Mouse (Mus musculus) embryonic facial prominence, embryonic 12.5 days (tissue): Measurements from ENCODE around the gene Ltbp3. TPM values are rescaled to one million over a fixed set of nuclear protein-coding genes. Genes with fewer than 3 reads are reported as not detected.

Experiments used
- ATAC-seq: fragments of 200-750 bp; cut with Nextera tagmentation; 2 replicates; pipeline ENCODE4 v1.8.0; 2017; ENCODE audit not compliant: insufficient number of reproducible peaks, insufficient read depth, low FRiP score, low TSS enrichment
- H3K27ac ChIP-seq: fragments of 300-500 bp; sonication (generic); 2 replicates; pipeline ENCODE4 v1.5.1; 2016; ENCODE audit warnings: mild to moderate bottlenecking
- H3K27me3 ChIP-seq: fragments of 300-500 bp; sonication (generic); 2 replicates; pipeline ENCODE4 v1.6.1; 2016; ENCODE audit warnings: mild to moderate bottlenecking, moderate library complexity
- H3K36me3 ChIP-seq: fragments of 300-500 bp; sonication (generic); 2 replicates; pipeline ENCODE4 v1.6.1; 2016; ENCODE audit warnings: mild to moderate bottlenecking
- H3K4me1 ChIP-seq: fragments of 300-500 bp; sonication (generic); 2 replicates; pipeline ENCODE4 v1.6.1; 2016
- H3K4me2 ChIP-seq: fragments of 300-500 bp; sonication (generic); replicated peaks from 2 replicates; pipeline ENCODE4 v1.6.1; 2016; ENCODE audit warnings: mild to moderate bottlenecking, moderate library complexity
- H3K4me3 ChIP-seq: fragments of 300-500 bp; sonication (generic); 2 replicates; pipeline ENCODE4 v1.5.1; 2016; ENCODE audit warnings: mild to moderate bottlenecking
- H3K9ac ChIP-seq: fragments of 300-500 bp; sonication (generic); 2 replicates; pipeline ENCODE4 v1.6.1; 2016; ENCODE audit warnings: mild to moderate bottlenecking, moderate library complexity
- H3K9me3 ChIP-seq: fragments of 300-500 bp; sonication (generic); 2 replicates; pipeline ENCODE4 v1.6.1; 2016; ENCODE audit warnings: mild to moderate bottlenecking, moderate library complexity
- WGBS: fragments of 180-500 bp; shearing (Covaris S2); methylation state at CpG from one replicate; pipeline ENCODE4 v1.1.7; 2016; 5-methylcytosine and 5-hydroxymethylcytosine counted together
- polyA plus RNA-seq: library from polyadenylated mRNA; unstranded; fragments of >200 nt; fragmentation: Nextera tagmentation; extraction: Ambion mirVana; gene quantifications from 2 replicates; pipeline ENCODE4 v1.2.1, GENCODE M21; 2016

The Ltbp3 gene
- polyA plus RNA-seq, 1 experiment from 2014 or later = 25.3 TPM

DNA sequence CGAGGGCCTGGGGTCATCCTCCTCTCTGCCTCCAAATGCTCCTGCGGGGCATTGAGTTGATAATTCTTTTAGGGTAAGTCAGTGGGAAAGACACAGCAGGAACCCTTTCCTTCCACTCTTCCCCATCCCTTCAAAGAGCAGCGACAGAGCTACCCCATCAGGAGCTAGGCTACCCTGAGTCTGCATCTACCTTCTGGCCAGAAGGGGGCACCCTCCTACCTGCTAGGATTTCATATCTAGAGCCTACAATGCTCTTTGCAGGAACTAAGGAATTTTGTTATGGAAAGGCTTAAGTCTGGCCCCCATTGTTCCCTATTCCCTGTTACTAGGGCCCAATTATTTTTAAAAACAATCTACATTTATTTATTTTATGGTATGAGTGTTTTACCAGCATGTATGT, 29.5 kb upstream of the Ltbp3 start:
- no peaks in the 10 kb centered on the region for H3K27me3 ChIP-seq
- 20% methylated on average over 3 of the region's 3 CpGs for WGBS
- no peak overlapping the region for H3K9ac ChIP-seq

DNA sequence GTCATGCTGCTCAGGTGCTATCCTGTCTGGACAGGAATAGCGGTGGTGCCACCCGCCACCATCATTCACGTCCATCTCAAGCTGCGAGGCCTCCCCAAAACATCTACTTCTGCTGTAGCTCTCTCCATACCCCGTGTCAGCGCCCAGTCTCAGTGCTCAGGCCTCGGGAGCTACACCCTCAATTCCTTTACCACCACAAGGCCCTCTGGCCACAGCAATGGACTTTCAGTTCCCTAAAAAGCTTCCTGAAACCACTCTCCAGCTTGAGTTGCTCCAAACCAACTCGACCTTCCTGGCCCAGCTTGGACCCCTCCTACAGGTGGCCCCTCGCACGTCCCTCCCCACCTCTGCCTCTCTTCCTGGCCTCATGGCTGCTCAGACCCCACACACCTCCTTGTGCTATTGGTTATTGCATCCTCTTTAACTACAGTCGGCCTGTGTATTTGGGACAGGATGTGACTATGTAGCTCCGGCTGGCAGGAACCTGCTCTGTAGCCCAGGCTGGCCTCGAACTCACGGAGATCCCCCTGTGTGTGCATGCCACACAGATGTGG, 28.7 kb upstream of the Ltbp3 start:
- 88% methylated on average over 14 of the region's 14 CpGs for WGBS
- Histone ChIP-seq H3K36me3 (peaks cover 52% of the 10 kb centered on the region), H3K27ac (no peak overlapping the region), H3K4me3 (no peak overlapping the region), H3K9ac (no peak overlapping the region), H3K4me1 (peaks cover 19% of the 10 kb centered on the region), H3K9me3 (no peaks in the 10 kb centered on the region), H3K27me3 (no peaks in the 10 kb centered on the region), H3K4me2 (no peak overlapping the region)
- no peak for ATAC-seq

More for the DNA sequence above, 29.5 kb upstream of the Ltbp3 start:
- H3K4me3 ChIP-seq = no peak overlapping the region
- peaks cover 57% of the 10 kb centered on the region for H3K36me3 ChIP-seq
- no peaks in the 10 kb centered on the region for H3K9me3 ChIP-seq
- no peak for ATAC-seq
- no peak overlapping the region for H3K27ac ChIP-seq
- H3K4me1 ChIP-seq = peaks cover 14% of the 10 kb centered on the region
- H3K4me2 ChIP-seq = no peak overlapping the region

DNA sequence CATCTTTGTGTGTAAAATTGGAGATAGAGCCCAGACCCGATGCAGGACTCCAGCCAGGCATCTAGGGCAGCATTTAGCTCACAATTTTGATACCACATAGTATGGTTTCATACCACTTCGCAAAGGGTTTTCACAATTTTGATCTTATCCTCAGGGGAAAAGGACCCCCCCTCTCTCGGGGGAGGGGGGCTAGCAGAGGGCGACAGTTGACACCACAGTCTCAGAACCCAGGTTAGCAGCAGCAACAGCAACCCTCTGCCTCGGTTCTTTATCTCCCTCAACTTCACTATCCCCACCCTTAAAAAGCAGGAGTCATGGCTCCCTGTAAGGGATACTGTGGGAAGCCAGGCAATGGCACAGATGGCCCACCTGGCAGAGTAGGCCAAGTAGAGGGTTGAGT, 27.4 kb upstream of the Ltbp3 start:
- Histone ChIP-seq H3K27ac (peak overlapping the region; percentile 51), H3K4me3 (no peak overlapping the region), H3K9ac (no peak overlapping the region), H3K4me2 (no peak overlapping the region), H3K27me3 (no peaks in the 10 kb centered on the region), H3K36me3 (peaks cover 44% of the 10 kb centered on the region), H3K9me3 (no peaks in the 10 kb centered on the region), H3K4me1 (peaks cover 19% of the 10 kb centered on the region)
- ATAC-seq = no peak
- WGBS = 61% methylated on average over 5 of the region's 5 CpGs

DNA sequence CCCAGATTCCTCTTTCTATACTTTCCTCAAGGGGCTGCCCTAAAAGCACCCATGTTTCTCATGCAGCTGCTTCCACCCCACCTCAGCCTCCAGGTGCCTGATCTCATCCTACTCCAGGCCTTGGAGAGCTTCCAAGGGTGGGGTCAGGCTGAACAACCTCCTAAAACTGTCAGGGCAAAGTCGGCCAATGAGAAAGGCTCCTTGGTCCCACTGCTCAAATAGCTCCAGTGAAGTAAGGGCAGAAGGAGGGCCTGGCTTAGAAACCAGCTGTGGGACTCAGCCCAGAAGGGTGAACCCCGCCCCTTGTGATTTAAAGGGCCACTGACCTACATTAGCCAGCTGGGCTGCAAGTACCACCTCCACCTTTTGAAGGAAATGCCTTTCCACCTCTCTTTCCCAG, 27.0 kb upstream of the Ltbp3 start:
- Histone ChIP-seq H3K4me2 (no peak overlapping the region), H3K36me3 (peaks cover 44% of the 10 kb centered on the region), H3K27me3 (no peaks in the 10 kb centered on the region), H3K4me1 (peaks cover 19% of the 10 kb centered on the region), H3K4me3 (no peak overlapping the region), H3K27ac (peak overlapping the region; percentile 51), H3K9ac (peak overlapping the region; percentile 4; the same call in 1 of the 2 replicates), H3K9me3 (no peaks in the 10 kb centered on the region)
- 11% methylated on average over 2 of the region's 2 CpGs for WGBS
- no peak for ATAC-seq

DNA sequence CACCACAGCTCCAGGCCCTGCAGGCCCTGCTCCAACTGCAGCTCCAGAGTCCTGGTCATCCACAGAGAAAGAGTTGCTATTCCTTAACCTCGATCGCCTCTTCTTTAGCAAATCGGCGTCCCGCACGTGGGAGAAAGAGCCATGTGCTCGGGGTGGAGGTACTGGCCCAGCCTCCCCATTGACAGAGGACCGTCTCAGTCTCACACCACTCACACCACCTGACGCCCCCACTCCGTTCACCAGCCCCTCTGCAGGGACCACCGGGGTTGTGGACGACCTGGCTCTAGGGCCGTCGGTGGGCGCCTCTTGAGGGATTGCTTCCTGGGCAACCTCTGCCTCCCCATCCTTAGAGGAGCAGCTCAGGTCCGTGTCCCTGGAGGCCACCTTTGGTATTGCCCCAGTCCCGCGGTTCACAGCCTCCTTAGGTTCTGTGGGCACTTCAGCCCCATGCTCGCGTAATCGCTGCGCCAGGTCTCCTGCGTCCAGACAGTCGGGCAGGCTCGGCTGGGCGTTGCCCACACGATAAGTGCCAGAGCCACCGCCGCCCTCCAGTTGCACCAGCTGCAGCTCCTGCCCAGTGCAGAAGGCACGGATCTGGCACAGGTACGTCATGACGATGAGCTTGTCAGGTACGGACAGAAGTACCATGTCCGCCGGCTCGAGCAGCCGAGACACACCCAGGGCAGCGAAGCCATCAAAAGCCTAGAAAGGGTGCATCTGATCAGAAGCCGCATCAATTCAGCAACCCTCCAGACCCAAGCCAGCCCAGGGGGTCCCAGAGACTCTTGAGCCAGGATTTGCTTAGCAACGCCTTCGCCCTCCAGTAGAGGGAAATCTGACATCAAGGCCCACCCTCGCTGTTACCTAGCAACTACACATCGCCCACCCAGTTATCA, 24.7 kb upstream of the Ltbp3 start:
- H3K36me3 ChIP-seq = peaks cover 46% of the 10 kb centered on the region
- H3K9me3 ChIP-seq = no peaks in the 10 kb centered on the region
- peaks cover 19% of the 10 kb centered on the region for H3K4me1 ChIP-seq
- 23% methylated on average over 43 of the region's 43 CpGs for WGBS
- no peak overlapping the region for H3K27ac ChIP-seq
- peak overlapping the region; percentile 36 for H3K4me2 ChIP-seq
- no peaks in the 10 kb centered on the region for H3K27me3 ChIP-seq
- no peak for ATAC-seq
- no peak overlapping the region for H3K9ac ChIP-seq
- H3K4me3 ChIP-seq = no peak overlapping the region

DNA sequence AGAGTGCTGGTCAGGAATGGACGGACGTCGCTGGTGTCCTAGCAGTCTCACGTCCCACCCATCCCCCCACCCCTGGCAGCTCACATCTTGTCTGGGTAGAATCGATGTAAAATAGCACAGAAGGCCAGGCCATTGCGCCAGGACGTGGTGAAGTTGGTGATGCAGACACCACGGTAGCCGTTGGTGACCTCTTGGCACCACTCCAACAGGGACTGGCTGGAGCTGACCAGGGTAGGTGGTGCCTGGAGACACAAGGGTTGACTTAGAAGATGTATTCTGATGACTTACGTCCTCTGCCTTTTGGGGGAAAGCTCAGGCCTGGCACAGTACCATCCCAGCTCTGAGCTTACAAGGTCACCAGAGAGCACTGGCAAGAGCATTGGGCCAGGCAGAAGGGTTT, 23.7 kb upstream of the Ltbp3 start:
- H3K4me2 ChIP-seq = no peak overlapping the region
- 66% methylated on average over 10 of the region's 10 CpGs for WGBS
- no peak overlapping the region for H3K27ac ChIP-seq
- no peaks in the 10 kb centered on the region for H3K27me3 ChIP-seq
- H3K4me3 ChIP-seq = no peak overlapping the region
- no peak overlapping the region for H3K9ac ChIP-seq
- H3K9me3 ChIP-seq = no peaks in the 10 kb centered on the region
- no peak for ATAC-seq
- H3K4me1 ChIP-seq = peaks cover 19% of the 10 kb centered on the region
- peaks cover 55% of the 10 kb centered on the region for H3K36me3 ChIP-seq

DNA sequence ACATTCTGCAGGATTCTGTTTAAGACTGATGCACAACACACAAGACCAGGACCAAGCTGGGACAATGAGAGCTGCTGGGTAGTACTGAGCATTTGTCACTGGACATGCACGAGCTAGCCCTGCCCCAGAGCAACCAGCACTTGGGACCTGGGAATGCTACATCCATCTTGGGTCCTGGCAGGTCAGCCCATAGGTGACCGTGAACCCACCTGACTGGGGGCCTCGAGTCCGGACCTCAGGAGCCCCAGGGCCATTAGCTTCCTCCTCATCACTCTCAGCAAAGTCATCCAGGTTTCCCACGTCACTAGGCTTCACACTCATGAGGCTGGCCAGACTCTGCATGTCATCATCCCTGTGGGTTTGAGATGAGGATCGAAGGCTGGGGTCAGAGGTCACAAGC, 19.5 kb upstream of the Ltbp3 start:
- Histone ChIP-seq H3K9ac (no peak overlapping the region), H3K4me2 (no peak overlapping the region), H3K27me3 (no peaks in the 10 kb centered on the region), H3K4me3 (no peak overlapping the region), H3K4me1 (peaks cover 19% of the 10 kb centered on the region), H3K9me3 (no peaks in the 10 kb centered on the region), H3K27ac (no peak overlapping the region), H3K36me3 (peaks cover 63% of the 10 kb centered on the region)
- WGBS = 84% methylated on average over 6 of the region's 6 CpGs
- no peak for ATAC-seq

DNA sequence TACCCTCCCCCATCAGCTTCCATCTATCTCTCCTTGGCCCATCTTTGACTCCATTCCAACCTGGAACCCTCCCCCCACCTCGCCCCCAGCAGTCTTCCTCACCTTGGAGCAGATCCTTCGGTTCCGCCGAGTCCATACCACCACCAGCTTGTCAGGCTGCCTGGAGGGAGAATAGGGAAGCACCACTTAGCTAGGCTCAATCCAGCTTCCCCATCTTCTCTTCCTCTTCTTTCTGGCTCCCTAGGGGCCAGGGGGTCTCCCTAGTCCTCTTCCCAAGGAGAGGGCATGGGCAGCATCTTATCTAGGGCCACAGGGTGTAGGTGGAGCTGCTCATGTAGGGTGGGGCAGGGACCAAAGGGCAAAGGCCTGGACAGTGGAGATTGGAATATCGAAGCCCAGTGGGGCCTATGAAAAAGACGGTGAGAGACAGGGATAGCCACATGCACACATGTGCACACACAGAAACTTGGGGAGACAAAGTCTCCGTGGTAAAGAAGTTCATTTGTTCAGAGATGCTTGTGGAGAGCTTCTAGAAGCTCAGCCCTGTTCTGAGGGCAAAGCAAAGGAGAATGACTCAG, 17.8 kb upstream of the Ltbp3 start:
- 85% methylated on average over 7 of the region's 7 CpGs for WGBS
- H3K36me3 ChIP-seq = peaks cover 63% of the 10 kb centered on the region

DNA sequence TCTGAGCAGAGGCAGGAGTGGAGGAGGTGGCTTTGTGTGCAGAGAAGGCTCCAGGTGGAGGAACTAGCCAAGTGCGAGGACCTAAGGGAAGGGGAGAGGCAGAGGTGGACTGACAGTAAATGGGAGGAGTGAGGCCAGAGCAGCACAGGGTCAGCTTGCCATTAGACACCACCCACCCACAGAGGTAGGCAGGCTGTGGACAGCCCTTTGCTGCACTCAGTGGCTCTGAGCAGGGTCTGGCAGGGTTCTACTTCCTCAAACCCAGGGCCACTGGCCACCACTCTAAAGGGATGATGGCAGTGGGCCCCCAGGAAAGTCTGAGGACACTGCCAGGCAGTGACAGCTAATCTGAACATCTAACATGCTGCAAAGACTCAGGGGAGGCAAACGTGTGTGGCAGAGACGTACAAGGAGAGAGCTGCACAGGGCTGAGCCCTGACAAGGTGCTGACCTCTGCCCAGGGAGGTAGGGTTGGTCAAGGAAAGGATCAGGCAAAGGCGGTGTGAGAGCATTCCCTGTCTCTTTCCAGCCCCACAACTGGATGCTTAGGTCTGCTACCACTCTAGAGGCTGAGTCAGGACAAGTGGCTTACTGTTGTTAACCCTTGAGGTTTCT, 16.7 kb upstream of the Ltbp3 start:
- H3K9ac ChIP-seq = no peak overlapping the region
- no peak overlapping the region for H3K4me3 ChIP-seq
- H3K27ac ChIP-seq = no peak overlapping the region
- no peaks in the 10 kb centered on the region for H3K27me3 ChIP-seq
- peaks cover 37% of the 10 kb centered on the region for H3K4me1 ChIP-seq
- no peak for ATAC-seq
- peak overlapping the region; percentile 8 for H3K4me2 ChIP-seq
- 69% methylated on average over 4 of the region's 4 CpGs for WGBS
- H3K36me3 ChIP-seq = peaks cover 54% of the 10 kb centered on the region
- no peaks in the 10 kb centered on the region for H3K9me3 ChIP-seq

More for the DNA sequence above, 17.8 kb upstream of the Ltbp3 start:
- Histone ChIP-seq H3K9me3 (no peaks in the 10 kb centered on the region), H3K27ac (no peak overlapping the region), H3K4me2 (no peak overlapping the region), H3K4me1 (peaks cover 28% of the 10 kb centered on the region), H3K27me3 (no peaks in the 10 kb centered on the region), H3K9ac (no peak overlapping the region), H3K4me3 (no peak overlapping the region)
- no peak for ATAC-seq

DNA sequence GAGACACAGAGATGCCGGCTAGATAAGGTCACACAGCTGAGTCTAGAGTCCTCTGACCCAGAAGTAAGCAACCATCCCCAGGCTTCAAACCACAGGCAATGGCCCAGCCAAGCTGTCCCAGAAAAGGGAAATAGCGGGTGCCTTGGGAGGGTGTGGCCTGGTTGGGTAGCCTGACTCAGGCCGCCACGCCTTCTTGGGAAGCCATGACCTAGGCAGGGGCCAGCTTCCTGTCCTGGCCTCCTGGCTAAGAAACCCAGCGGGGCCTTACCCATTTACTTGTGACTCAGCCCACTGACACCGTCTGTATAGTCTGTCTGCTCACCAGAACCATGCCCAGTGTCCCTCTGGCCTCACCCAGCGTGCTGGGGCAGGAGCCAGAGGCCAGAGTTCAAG, 16.2 kb upstream of the Ltbp3 start:
- no peaks in the 10 kb centered on the region for H3K9me3 ChIP-seq
- H3K4me2 ChIP-seq = peak overlapping the region; percentile 97; the same call in 1 of the 2 replicates
- H3K27me3 ChIP-seq = no peaks in the 10 kb centered on the region
- no peak for ATAC-seq
- H3K36me3 ChIP-seq = peaks cover 49% of the 10 kb centered on the region
- peaks cover 37% of the 10 kb centered on the region for H3K4me1 ChIP-seq
- no peak overlapping the region for H3K9ac ChIP-seq
- H3K27ac ChIP-seq = 0 out of 2 replicates have a peak overlapping the region, but pooled peaks have one; percentile 5
- 68% methylated on average over 7 of the region's 7 CpGs for WGBS
- H3K4me3 ChIP-seq = peak overlapping the region; percentile 37; the same call in 1 of the 2 replicates

DNA sequence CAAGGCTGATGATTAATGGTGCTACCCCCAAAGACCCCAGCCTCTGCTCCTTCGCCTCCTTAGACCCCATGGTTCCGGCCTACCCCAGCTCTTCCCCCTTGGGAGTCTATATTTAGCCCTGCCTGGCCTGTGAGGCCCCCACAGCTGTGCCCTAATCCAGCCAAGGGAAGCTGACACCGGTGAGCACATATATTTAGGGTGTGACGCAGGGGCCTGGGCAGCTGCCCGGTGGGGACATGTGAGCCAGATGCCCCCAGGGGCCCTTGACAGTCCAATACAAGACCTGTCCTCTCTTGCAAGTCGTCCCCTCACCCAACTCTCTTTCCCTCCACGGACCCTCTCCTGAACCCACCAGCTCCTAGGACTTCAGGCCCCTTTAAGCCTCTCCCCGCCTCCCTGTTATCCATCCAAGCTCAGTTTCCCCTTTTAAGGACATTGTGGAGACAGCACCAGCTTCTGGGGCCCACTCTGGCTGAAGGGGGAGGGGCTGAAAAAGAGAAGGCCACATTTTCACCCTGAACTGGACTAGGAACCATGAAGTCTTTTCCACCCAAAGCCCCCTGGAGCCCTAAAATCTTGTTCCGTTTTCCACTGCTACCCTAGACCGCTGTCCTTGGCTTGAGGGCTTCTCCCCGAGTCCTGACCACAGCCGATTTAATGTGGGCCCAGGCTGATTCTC, 15.5 kb upstream of the Ltbp3 start:
- Histone ChIP-seq H3K4me2 (peak overlapping the region; percentile 97), H3K27me3 (no peaks in the 10 kb centered on the region), H3K27ac (peak overlapping the region; percentile 59; the same call in 1 of the 2 replicates), H3K4me1 (peaks cover 42% of the 10 kb centered on the region), H3K9me3 (no peaks in the 10 kb centered on the region), H3K36me3 (peaks cover 43% of the 10 kb centered on the region), H3K9ac (0 out of 2 replicates have a peak overlapping the region, but pooled peaks have one; percentile 57), H3K4me3 (peak overlapping the region; percentile 37)
- ATAC-seq = no peak
- WGBS = 66% methylated on average over 12 of the region's 12 CpGs
